Mouse (Mus musculus): ENCODE results near the gene Tmem11.

GRCm38 (mm10) chr11:60864166-60864565 is 14.9 kb downstream of the Tmem11 start:
- no peak for TF ChIP-seq CEBPB (IDR thresholded peaks at IDR 0.05; ENCODE audit: low read depth)
- no peak for TF ChIP-seq CTCF (IDR thresholded peaks at IDR 0.05; ENCODE audit: control insufficient read depth, insufficient read depth, insufficient read length)
- no peak for TF ChIP-seq MYOD1 (IDR thresholded peaks at IDR 0.05; ENCODE audit: control insufficient read depth, insufficient read length, low read depth)
- no peak for TF ChIP-seq USF1 (IDR thresholded peaks at IDR 0.05; ENCODE audit: low read depth)
